Mouse (Mus musculus): ENCODE results near the gene Plxna2.

Plxna2 gene

GRCm38 (mm10) chr1:194704171-194704855, 86.3 kb downstream of the Plxna2 start:
- no peak for DNase-seq (ENCODE audit: low read depth, low spot score)

DNA sequence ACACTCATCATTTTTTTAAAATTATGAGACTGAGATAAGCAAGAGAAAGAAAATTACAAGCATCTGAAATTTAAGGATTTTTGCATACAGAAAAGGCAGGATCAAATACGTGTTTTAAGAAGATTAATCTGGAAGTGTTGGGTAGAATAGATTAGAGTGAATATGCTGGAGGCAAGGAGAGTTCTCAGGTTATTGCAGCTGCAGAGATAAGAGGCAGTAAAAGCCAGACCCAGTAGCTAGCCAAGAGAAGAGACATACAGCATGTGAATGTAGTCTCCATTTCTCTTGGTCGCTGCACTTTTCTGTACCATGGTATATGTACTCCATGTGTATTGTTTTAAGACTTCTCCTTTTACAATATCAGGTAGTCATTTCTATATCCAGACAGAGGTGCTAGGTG, 88.5 kb downstream of the Plxna2 start:
- DNase-seq (ENCODE audit: low read depth, low spot score), result no peak

DNA sequence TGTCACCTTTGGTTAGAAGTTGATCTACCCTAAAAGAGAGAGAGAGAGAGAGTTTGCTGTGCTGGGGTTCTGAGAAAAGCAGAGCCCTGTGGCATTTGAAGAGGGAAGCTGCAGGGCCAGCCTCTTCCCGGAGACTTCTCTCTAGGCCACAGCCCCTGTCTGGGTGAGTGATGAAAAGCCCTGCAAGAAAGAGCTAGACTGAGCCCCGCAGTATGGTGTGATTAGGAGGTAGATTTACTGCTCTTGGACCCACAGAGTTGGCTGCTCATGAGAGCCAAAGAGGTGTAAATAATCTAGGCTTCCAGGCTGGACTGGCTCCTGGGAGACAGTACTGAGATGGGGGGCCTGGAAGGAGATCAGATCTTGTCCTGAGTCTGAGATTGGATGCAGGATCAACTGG, 94.4 kb downstream of the Plxna2 start:
- no peak for DNase-seq (ENCODE audit: low read depth, low spot score)

DNA sequence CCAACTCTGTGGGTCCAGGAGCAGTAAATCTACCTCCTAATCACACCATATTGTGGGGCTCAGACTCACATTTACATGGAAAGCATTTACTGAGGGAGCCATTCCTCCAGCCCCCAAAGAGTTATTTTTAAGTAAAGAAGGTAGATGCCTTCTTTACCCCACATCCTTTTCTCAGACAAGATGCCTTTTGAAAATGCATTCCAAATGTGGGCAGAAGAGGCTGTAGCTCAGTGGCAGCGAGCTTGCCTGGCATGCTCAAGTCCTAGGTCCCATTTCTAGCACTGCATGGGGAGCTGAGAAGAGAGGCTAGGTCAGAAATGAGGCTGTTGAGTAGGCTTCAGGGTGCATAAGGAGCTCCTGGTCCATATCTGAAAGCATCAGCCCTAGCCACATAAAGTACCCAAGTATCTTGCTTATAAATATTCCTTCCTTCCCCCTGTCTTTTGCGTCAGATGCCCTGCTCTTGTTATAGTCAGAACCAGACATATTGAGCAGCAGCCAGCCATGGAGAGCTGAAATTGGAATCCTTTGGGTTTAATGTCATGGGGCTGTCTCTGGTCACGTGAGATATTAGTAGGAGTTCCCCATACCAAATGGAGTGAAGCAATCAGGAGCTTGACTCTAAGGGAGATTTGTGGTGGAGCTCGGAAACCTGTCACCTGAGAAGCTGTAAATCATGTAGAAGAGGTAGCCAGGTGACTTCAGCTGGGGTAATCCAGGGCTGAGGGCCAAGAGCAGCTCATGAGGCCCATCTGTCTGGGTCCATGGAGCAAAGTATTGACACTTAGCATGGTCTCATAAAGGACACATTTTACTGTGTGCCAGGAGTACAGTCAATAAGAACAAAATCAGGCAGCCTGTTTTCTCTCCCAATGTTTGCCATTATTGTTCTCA, 96.4 kb downstream of the Plxna2 start:
- no peak for DNase-seq (ENCODE audit: low read depth, low spot score)

DNA sequence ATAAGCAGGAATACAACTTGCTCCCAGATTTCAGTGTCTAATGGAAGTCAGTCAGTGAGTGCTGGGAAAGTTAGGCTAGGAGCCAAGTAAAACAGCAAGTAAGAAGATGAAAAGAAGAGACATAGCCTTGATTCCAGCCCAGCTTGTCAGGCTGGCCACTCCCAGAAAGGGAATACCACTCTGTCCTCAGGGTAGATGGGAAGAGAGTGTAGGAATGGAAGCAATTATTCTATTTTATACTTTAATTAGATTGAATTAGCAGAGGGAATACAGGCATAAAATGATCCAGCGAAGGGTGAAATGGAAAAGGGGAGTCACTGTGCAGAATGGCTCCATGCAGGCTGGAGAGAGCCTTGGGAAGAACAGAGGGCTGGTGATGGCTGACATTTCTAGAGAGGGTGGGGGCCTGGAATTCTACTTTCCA, 99.4 kb downstream of the Plxna2 start:
- no peak for DNase-seq (ENCODE audit: low read depth, low spot score)

GRCm38 (mm10) chr1:194720406-194720805, 102.4 kb downstream of the Plxna2 start:
- DNase-seq (ENCODE audit: low read depth, low spot score), result no peak

- DNase-seq (ENCODE audit: low read depth, low spot score), result no peak
These were observed 103.2 kb downstream of the Plxna2 start for GRCm38 (mm10) chr1:194721260-194721659.

DNA sequence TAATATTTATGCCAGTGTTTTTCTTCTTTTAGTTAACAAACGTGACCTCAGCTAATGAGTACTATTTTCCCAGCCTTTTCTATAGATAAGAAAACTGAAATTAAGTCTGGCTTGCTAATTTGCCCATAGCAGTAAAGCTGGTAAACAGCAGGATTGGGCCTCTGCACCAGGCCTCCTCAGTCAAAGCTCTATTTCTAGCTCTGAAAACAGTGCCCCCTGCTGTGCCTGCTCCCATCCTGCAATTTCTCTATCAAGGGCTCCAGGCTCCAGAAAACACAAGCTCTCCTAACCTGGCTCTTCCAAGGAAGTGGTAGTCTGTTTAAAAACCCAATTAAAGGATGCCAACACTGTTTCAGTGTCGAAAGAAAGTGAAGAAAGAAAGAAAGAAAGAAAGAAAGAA, 104.3 kb downstream of the Plxna2 start:
- peak; percentile 6 for DNase-seq (ENCODE audit: low read depth, low spot score)

GRCm38 (mm10) chr1:194734836-194735235, 116.8 kb downstream of the Plxna2 start:
- DNase-seq (ENCODE audit: low read depth, low spot score), result no peak

DNA sequence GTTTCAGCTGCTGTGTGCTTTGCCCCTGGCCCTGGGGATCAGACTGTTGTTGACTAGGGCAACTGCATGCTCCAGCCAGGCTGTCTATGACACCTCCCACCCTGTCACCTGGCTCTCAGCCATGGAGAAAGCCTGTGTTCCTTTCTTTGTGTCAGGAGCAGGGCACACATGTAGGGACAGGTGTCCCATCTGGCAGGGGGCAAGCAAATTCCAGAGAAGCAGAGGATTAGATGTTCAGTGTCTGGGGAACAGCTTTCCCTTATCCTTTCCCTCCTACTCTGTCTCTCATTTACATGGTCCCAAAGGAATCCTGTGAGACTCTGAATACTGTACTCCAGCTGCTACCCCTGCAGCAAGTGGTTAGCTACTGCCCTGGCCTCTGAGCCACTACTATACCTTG, 121.9 kb downstream of the Plxna2 start:
- DNase-seq (ENCODE audit: low read depth, low spot score), result no peak

DNA sequence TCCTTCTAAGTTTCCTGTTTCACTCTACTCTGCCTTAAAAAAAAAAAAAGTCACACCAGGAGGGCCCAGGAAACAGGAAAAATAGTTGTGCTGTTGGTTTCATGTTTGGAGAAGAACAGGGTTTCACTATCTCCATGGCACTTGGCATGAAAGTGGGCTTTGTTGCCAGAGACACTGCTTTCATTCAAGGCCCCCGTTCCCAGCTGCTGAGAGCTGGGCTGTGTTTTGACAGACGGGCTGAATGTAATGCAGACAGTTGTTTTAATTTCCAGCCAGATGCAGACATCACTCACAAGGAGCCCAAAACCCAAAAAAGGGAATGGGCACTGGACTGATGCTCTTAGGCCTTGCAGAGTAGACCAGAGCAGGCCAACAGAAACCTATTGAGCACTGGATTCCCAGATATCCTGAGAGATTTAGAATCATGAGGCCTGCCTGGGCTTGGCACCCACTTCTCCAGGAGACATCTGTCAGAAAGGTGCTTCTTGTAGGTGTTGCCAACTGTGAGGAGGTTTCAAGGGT, 124.9 kb downstream of the Plxna2 start:
- no peak for DNase-seq (ENCODE audit: low read depth, low spot score)

- no peak for DNase-seq (ENCODE audit: low read depth, low spot score)
These were observed 127.3 kb downstream of the Plxna2 start for GRCm38 (mm10) chr1:194745177-194745934.

DNA sequence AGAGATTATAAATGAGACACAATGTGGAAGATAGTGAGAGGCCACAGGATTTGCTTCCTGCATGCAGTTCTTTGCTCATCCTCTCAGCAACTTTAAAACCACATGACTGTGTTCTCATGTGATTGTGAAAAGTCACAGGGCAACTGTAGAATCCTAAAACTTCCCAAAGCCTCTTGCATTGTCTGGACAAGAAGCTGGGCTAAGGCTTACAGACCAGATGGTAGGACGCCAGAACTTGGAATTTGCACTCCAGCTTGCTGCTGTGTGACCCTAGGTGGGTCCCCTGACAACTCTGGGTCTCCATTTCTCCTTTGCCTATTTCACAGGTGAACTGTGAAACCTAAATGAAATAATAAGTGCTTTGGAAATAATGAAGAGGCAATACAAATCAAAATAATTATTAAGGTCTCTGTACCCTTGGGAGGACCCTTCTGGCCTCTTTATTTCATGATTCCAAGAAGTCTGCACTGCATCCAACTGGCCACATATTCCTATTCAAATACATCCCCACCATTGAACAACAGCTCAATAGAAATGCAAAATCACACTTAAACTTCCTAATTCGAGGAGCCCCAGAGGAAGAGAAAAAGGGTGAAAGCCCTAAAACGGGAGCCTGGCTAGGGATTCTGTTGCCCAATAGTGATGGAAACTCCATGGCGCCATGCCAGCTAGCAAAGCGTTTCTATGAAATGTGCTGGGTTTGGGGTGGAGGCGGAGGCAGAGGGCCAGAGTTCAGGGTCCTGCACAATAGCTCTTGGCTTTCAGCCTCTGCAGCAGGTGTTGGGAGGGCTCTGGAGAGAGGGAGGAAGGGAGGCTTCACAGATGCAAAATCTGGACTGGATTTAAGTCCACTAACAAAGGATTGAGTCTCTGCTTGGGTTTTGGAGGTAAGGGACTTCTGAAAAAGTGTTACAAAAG, 128.6 kb downstream of the Plxna2 start:
- DNase-seq (ENCODE audit: low read depth, low spot score), result no peak

GRCm38 (mm10) chr1:194747258-194747657, 129.2 kb downstream of the Plxna2 start:
- DNase-seq (ENCODE audit: low read depth, low spot score), result no peak

- peak; percentile 69 for DNase-seq (ENCODE audit: low read depth, low spot score)
These were observed 135.2 kb downstream of the Plxna2 start for GRCm38 (mm10) chr1:194753168-194753567.

- no peak for DNase-seq (ENCODE audit: low read depth, low spot score)
These were observed 138.0 kb downstream of the Plxna2 start for GRCm38 (mm10) chr1:194756001-194756400.

DNA sequence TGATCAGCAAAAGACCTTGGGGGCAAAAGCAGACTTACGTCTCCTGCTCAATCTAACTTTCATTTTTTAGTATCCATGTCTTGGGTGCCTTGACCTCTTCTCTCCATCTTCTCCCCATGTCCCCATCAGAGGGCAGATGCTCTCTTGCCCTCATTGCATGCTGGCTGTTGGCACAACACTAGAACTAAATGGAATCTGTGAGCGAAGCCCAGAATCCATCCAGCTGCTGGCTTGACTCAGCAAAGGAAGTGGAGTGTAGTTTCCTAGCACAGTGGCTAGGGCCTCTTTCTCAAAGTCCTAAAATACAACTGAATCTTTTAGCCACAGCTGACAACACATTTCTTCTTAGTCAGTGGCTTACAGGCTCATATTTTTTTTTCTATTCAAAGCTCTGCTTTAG, 138.4 kb downstream of the Plxna2 start:
- no peak for DNase-seq (ENCODE audit: low read depth, low spot score)

GRCm38 (mm10) chr1:194756863-194757262, 138.8 kb downstream of the Plxna2 start:
- no peak for DNase-seq (ENCODE audit: low read depth, low spot score)

- peak; percentile 55 for DNase-seq (ENCODE audit: low read depth, low spot score)
These were observed 143.6 kb downstream of the Plxna2 start for GRCm38 (mm10) chr1:194761432-194762212.

- no peak for DNase-seq (ENCODE audit: low read depth, low spot score)
These were observed 144.9 kb downstream of the Plxna2 start for GRCm38 (mm10) chr1:194762896-194763295.
